Mouse (Mus musculus): ENCODE measurements around the gene Tnpo1. TPM values are rescaled to one million over a fixed set of nuclear protein-coding genes. Genes with fewer than 3 reads are reported as not detected.

Gene Tnpo1
- polyA plus RNA-seq, 2 experiments: 10.5 to 13.6 TPM

- TF ChIP-seq EP300 (IDR thresholded peaks at IDR 0.05; ENCODE audit: low read depth): no peak
- TF ChIP-seq CTCF (IDR thresholded peaks at IDR 0.05; ENCODE audit: low read depth): no peak
- Histone ChIP-seq H3K4me1 (replicated peaks; ENCODE audit: control insufficient read depth in 2 of 2, insufficient read depth in 2 of 2, low read length in 1 of 2) (peaks cover 0 to 13% of the 10 kb centered on the region in 2 experiments; a peak in 2 of 4 replicates), H3K27ac (no peak overlapping the region), H3K36me3 (replicated peaks; ENCODE audit: control insufficient read depth, insufficient read depth, low read depth) (no peaks in the 10 kb centered on the region), H3K4me2 (ENCODE audit: low read depth) (no peak overlapping the region), H3K4me3 (ENCODE audit: insufficient read depth in 1 of 2, low read depth in 2 of 2, low read length in 2 of 2) (no peak overlapping the region), H3K9ac (replicated peaks) (no peak overlapping the region), H3K9me3 (ENCODE audit: control insufficient read depth, low read length) (no peaks in the 10 kb centered on the region), H3K27me3 (ENCODE audit: control insufficient read depth, insufficient read depth, low read length) (no peaks in the 10 kb centered on the region)
- no peak for ATAC-seq (ENCODE audit: insufficient read depth)
- WGBS (ENCODE audit: insufficient replicate concordance): 62% methylated on average over 5 of the region's 5 CpGs
- no peak for DNase-seq (ENCODE audit: low read depth in 3 of 3, low spot score in 3 of 3)
Measured at GRCm38 (mm10) chr13:98966583-98966982, 40.4 kb upstream of the Tnpo1 start.

- Histone ChIP-seq H3K4me1 (replicated peaks; ENCODE audit: control insufficient read depth in 2 of 2, insufficient read depth in 2 of 2, low read length in 1 of 2) (peaks cover 0 to 6% of the 10 kb centered on the region in 2 experiments; a peak in 2 of 4 replicates), H3K36me3 (replicated peaks; ENCODE audit: control insufficient read depth, insufficient read depth, low read depth) (no peaks in the 10 kb centered on the region), H3K9ac (replicated peaks) (no peak overlapping the region), H3K9me3 (ENCODE audit: control insufficient read depth, low read length) (no peaks in the 10 kb centered on the region), H3K27ac (no peak overlapping the region), H3K27me3 (ENCODE audit: control insufficient read depth, insufficient read depth, low read length) (no peaks in the 10 kb centered on the region), H3K4me2 (ENCODE audit: low read depth) (no peak overlapping the region), H3K4me3 (ENCODE audit: insufficient read depth in 1 of 2, low read depth in 2 of 2, low read length in 2 of 2) (no peak overlapping the region)
- TF ChIP-seq CTCF (IDR thresholded peaks at IDR 0.05; ENCODE audit: low read depth) (no peak), EP300 (IDR thresholded peaks at IDR 0.05; ENCODE audit: low read depth) (no peak)
- no peak for ATAC-seq (ENCODE audit: insufficient read depth)
- DNase-seq (ENCODE audit: low read depth in 3 of 3, low spot score in 3 of 3): no peak
- WGBS (ENCODE audit: insufficient replicate concordance): 60% methylated on average over 1 of the region's 1 CpGs
Measured at GRCm38 (mm10) chr13:98963612-98964011, 37.4 kb upstream of the Tnpo1 start.

GRCm38 (mm10) chr13:98958177-98958576 lies 32.0 kb upstream of the Tnpo1 start:
- no peak overlapping the region for H3K27ac ChIP-seq
- H3K4me1 ChIP-seq (replicated peaks; ENCODE audit: control insufficient read depth in 2 of 2, insufficient read depth in 2 of 2, low read length in 1 of 2): peaks cover 0 to 6% of the 10 kb centered on the region in 2 experiments; a peak in 2 of 4 replicates
- ATAC-seq (ENCODE audit: insufficient read depth) (no peak), DNase-seq (ENCODE audit: low read depth in 3 of 3, low spot score in 3 of 3) (no peak)
- H3K36me3 ChIP-seq (replicated peaks; ENCODE audit: control insufficient read depth, insufficient read depth, low read depth): no peaks in the 10 kb centered on the region
- no peaks in the 10 kb centered on the region for H3K9me3 ChIP-seq (ENCODE audit: control insufficient read depth, low read length)
- no peak overlapping the region for H3K4me2 ChIP-seq (ENCODE audit: low read depth)
- WGBS (ENCODE audit: insufficient replicate concordance): 45% methylated on average over 2 of the region's 2 CpGs
- H3K4me3 ChIP-seq (ENCODE audit: insufficient read depth in 1 of 2, low read depth in 2 of 2, low read length in 2 of 2): no peak overlapping the region
- H3K9ac ChIP-seq (replicated peaks): no peak overlapping the region
- TF ChIP-seq CTCF (IDR thresholded peaks at IDR 0.05; ENCODE audit: low read depth): no peak
- TF ChIP-seq EP300 (IDR thresholded peaks at IDR 0.05; ENCODE audit: low read depth): no peak
- H3K27me3 ChIP-seq (ENCODE audit: control insufficient read depth, insufficient read depth, low read length): no peaks in the 10 kb centered on the region

GRCm38 (mm10) chr13:98956209-98956608 lies 30.0 kb upstream of the Tnpo1 start:
- H3K27ac ChIP-seq: no peak overlapping the region
- DNase-seq (ENCODE audit: low read depth in 3 of 3, low spot score in 3 of 3): no peak
- H3K9ac ChIP-seq (replicated peaks): no peak overlapping the region
- no peaks in the 10 kb centered on the region for H3K36me3 ChIP-seq (replicated peaks; ENCODE audit: control insufficient read depth, insufficient read depth, low read depth)
- TF ChIP-seq EP300 (IDR thresholded peaks at IDR 0.05; ENCODE audit: low read depth): no peak
- no peak for TF ChIP-seq CTCF (IDR thresholded peaks at IDR 0.05; ENCODE audit: low read depth)
- H3K4me1 ChIP-seq (replicated peaks; ENCODE audit: control insufficient read depth in 2 of 2, insufficient read depth in 2 of 2, low read length in 1 of 2): peaks cover 0 to 6% of the 10 kb centered on the region in 2 experiments; a peak in 2 of 4 replicates
- H3K27me3 ChIP-seq (ENCODE audit: control insufficient read depth, insufficient read depth, low read length): no peaks in the 10 kb centered on the region
- no peak overlapping the region for H3K4me2 ChIP-seq (ENCODE audit: low read depth)
- WGBS (ENCODE audit: insufficient replicate concordance): 34% methylated on average over 2 of the region's 2 CpGs
- no peak overlapping the region for H3K4me3 ChIP-seq (ENCODE audit: insufficient read depth in 1 of 2, low read depth in 2 of 2, low read length in 2 of 2)
- no peaks in the 10 kb centered on the region for H3K9me3 ChIP-seq (ENCODE audit: control insufficient read depth, low read length)
- ATAC-seq (ENCODE audit: insufficient read depth): no peak

GRCm38 (mm10) chr13:98955676-98956075 lies 29.5 kb upstream of the Tnpo1 start:
- H3K27ac ChIP-seq: no peak overlapping the region
- peaks cover 0 to 6% of the 10 kb centered on the region in 2 experiments; a peak in 2 of 4 replicates for H3K4me1 ChIP-seq (replicated peaks; ENCODE audit: control insufficient read depth in 2 of 2, insufficient read depth in 2 of 2, low read length in 1 of 2)
- no peak for DNase-seq (ENCODE audit: low read depth in 3 of 3, low spot score in 3 of 3)
- H3K36me3 ChIP-seq (replicated peaks; ENCODE audit: control insufficient read depth, insufficient read depth, low read depth): no peaks in the 10 kb centered on the region
- H3K4me2 ChIP-seq (ENCODE audit: low read depth): peak overlapping the region; percentile 15; the same call in 1 of the 2 replicates
- no peak overlapping the region for H3K4me3 ChIP-seq (ENCODE audit: insufficient read depth in 1 of 2, low read depth in 2 of 2, low read length in 2 of 2)
- no peaks in the 10 kb centered on the region for H3K9me3 ChIP-seq (ENCODE audit: control insufficient read depth, low read length)
- 46% methylated on average over 6 of the region's 6 CpGs for WGBS (ENCODE audit: insufficient replicate concordance)
- H3K27me3 ChIP-seq (ENCODE audit: control insufficient read depth, insufficient read depth, low read length): no peaks in the 10 kb centered on the region
- no peak for TF ChIP-seq EP300 (IDR thresholded peaks at IDR 0.05; ENCODE audit: low read depth)
- no peak for TF ChIP-seq CTCF (IDR thresholded peaks at IDR 0.05; ENCODE audit: low read depth)
- H3K9ac ChIP-seq (replicated peaks): no peak overlapping the region
- ATAC-seq (ENCODE audit: insufficient read depth): peak; percentile 64
